Mouse (Mus musculus) hindbrain, embryonic 16.5 days (tissue): ENCODE data around the gene Dusp7. TPM values are rescaled to one million over a fixed set of nuclear protein-coding genes. Genes with fewer than 3 reads are reported as not detected.

ENCODE experiments used
- ATAC-seq: fragments of 200-750 bp; cut with Nextera tagmentation; 2 replicates; pipeline ENCODE4 v1.8.0; 2017; ENCODE audit warnings: moderate TSS enrichment, moderate library complexity
- H3K27ac ChIP-seq: fragments of 300-500 bp; sonication (generic); 2 replicates; pipeline ENCODE4 v1.5.1; 2014; ENCODE audit warnings: low read depth, mild to moderate bottlenecking, control low read depth, low read length, moderate library complexity
- H3K27me3 ChIP-seq: fragments of 300-500 bp; sonication (generic); replicated peaks from 2 replicates; pipeline ENCODE4 v1.6.1; 2014; ENCODE audit warnings: low read length; ENCODE audit not compliant: control insufficient read depth, insufficient read depth
- H3K36me3 ChIP-seq: fragments of 300-500 bp; sonication (generic); 2 replicates; pipeline ENCODE4 v1.6.1; 2014; ENCODE audit warnings: mild to moderate bottlenecking, low read length, moderate library complexity, mixed read lengths; ENCODE audit not compliant: control insufficient read depth, insufficient read depth
- H3K4me1 ChIP-seq: fragments of 300-500 bp; sonication (generic); 2 replicates; pipeline ENCODE4 v1.6.1; 2014; ENCODE audit warnings: low read depth, low read length; ENCODE audit not compliant: control insufficient read depth, insufficient read depth
- H3K4me2 ChIP-seq: fragments of 300-500 bp; sonication (generic); 2 replicates; pipeline ENCODE4 v1.6.1; 2014; ENCODE audit warnings: mild to moderate bottlenecking, low read length, control low read depth, moderate library complexity
- H3K4me3 ChIP-seq: fragments of 300-500 bp; sonication (generic); 2 replicates; pipeline ENCODE4 v1.5.1; 2014; ENCODE audit warnings: mild to moderate bottlenecking, low read length, control low read depth, moderate library complexity
- H3K9ac ChIP-seq: fragments of 300-500 bp; sonication (generic); 2 replicates; pipeline ENCODE4 v1.6.1; 2014; ENCODE audit warnings: low read depth, mild to moderate bottlenecking, control low read depth, low read length, moderate library complexity
- H3K9me3 ChIP-seq: fragments of 300-500 bp; sonication (generic); 2 replicates; pipeline ENCODE4 v1.6.1; 2014; ENCODE audit warnings: mild to moderate bottlenecking, low read length, moderate library complexity; ENCODE audit not compliant: control insufficient read depth
- WGBS: fragments of 180-500 bp; shearing (Covaris S2); extraction: QIAGEN DNeasy Blood & Tissue Kit; methylation state at CpG from one replicate; pipeline ENCODE4 v1.1.7; 2014; 5-methylcytosine and 5-hydroxymethylcytosine counted together
- polyA plus RNA-seq: library from polyadenylated mRNA; unstranded; fragments of >200 nt; fragmentation: Nextera tagmentation; extraction: Ambion mirVana; gene quantifications from 2 replicates; pipeline ENCODE4 v1.2.1, GENCODE M21; 2015

Gene Dusp7
- polyA plus RNA-seq, 1 experiment from 2014 or later: 13.1 TPM

DNA sequence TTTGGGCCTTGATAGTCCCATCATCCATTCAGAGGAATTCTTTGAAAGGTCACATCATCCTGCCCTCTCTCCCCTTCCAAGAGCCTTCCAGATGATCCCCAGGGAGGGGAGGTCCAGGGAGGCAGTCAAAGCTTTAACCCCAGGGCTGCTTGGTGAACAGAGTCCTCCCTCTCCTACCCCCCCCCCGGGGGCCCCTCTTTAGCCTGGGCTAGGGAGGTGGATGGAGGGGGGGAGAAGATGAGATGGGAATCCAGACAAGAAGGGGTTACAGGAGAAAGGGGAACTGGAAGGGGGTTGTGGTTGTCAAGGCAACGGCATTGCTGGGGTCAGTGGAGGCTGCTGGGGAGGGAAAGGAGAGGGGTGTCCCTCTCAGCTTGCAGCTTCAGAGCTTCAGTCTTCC, 52.2 kb downstream of the Dusp7 start:
- H3K9me3 ChIP-seq: no peaks in the 10 kb centered on the region
- no peak overlapping the region for H3K27ac ChIP-seq
- H3K27me3 ChIP-seq: no peaks in the 10 kb centered on the region
- peak overlapping the region; percentile 42 for H3K4me2 ChIP-seq
- ATAC-seq: no peak
- WGBS: 4% methylated on average over 2 of the region's 2 CpGs
- H3K9ac ChIP-seq: no peak overlapping the region
- H3K4me1 ChIP-seq: peaks cover 29% of the 10 kb centered on the region
- H3K4me3 ChIP-seq: no peak overlapping the region
- H3K36me3 ChIP-seq: no peaks in the 10 kb centered on the region

DNA sequence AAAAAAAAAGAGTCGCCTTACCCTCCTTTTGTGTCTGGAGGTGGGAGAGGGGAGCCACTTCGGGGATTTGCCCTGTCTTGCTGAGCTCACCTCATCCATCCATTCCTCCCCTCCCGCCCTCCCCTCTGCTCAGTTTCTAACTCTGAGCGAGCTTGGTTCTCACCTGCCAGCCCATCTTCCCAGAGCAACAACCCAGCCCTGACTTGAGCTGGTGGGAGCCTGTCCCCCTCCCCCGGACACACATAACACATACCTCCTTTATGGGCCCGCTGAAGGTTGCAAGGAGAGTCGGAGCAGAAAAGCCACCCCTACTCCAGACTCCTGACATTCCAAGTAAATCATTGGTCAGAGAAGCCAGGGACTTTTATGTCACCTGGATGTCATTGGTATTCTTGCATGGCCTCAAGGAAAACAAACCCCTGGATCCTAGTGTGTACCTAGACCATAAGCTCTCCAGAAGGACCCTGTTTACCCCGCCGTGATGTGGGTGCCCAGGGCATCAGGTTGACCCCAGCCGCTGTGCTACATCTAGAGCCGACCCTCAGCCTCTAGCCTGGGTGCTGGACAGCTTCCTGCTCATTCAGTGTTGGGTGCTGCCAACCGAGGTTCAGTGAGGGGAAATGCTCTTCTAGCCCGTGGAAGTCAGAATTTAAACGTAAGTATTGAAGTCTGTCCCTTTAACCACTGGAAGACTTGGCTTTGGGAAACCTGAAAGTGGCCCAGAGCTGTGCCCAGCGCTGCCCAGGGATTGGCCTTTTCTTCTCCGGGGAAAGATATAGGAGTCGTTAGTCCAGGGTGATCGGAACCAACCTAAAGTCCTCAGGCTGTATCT, 52.8 kb downstream of the Dusp7 start:
- Histone ChIP-seq H3K4me1 (peaks cover 29% of the 10 kb centered on the region), H3K4me2 (peak overlapping the region; percentile 42), H3K27ac (no peak overlapping the region), H3K27me3 (no peaks in the 10 kb centered on the region), H3K4me3 (no peak overlapping the region), H3K36me3 (no peaks in the 10 kb centered on the region), H3K9ac (no peak overlapping the region), H3K9me3 (no peaks in the 10 kb centered on the region)
- peak; percentile 22 for ATAC-seq
- WGBS: 6% methylated on average over 18 of the region's 18 CpGs

DNA sequence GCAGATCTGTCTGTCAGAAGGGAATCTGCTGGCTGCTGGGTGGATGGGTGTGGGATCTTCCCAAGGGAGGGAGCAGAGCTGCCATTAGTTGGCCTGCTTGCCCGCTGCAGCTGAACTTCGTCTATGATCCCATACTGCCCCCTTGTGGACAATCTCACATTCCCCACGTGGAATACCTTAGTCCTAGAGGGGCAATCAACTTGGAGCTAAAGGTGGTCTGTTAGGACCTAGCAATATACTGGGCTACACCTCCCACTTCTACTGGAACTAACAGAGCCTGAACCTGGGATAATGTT, 53.4 kb downstream of the Dusp7 start:
- peak overlapping the region; percentile 42 for H3K4me2 ChIP-seq
- ATAC-seq: peak; percentile 86
- no peak overlapping the region for H3K4me3 ChIP-seq
- 0% methylated on average over 3 of the region's 3 CpGs for WGBS
- H3K9ac ChIP-seq: no peak overlapping the region
- no peaks in the 10 kb centered on the region for H3K9me3 ChIP-seq
- no peaks in the 10 kb centered on the region for H3K36me3 ChIP-seq
- peaks cover 29% of the 10 kb centered on the region for H3K4me1 ChIP-seq
- H3K27ac ChIP-seq: no peak overlapping the region
- no peaks in the 10 kb centered on the region for H3K27me3 ChIP-seq

Other genes with a start within 250 kb of the Dusp7 start
- gene Glyctk, start 210.5 kb upstream of the Dusp7 start, polyA plus RNA-seq: 2.1 TPM in 2 replicates
- gene Wdr82, start 197.7 kb upstream of the Dusp7 start, polyA plus RNA-seq: 26.7 and 30.6 TPM in 2 replicates
- 20.9 TPM in 2 replicates for gene Ppm1m, start 168.9 kb upstream of the Dusp7 start, polyA plus RNA-seq
- gene Twf2, start 165.5 kb upstream of the Dusp7 start, polyA plus RNA-seq: 49.9 and 50.3 TPM in 2 replicates
- gene Tlr9, start 146.0 kb upstream of the Dusp7 start, polyA plus RNA-seq: 0.04 and 0.09 TPM in 2 replicates
- 105 and 112 TPM in 2 replicates for gene Alas1, start 120.0 kb upstream of the Dusp7 start, polyA plus RNA-seq
- gene Poc1a, start 87.6 kb upstream of the Dusp7 start, polyA plus RNA-seq: 8.9 and 9.7 TPM in 2 replicates
- 603 and 620 TPM in 2 replicates for gene Rpl29, start 60.8 kb downstream of the Dusp7 start, polyA plus RNA-seq
- gene Acy1, start 69.7 kb downstream of the Dusp7 start, polyA plus RNA-seq: 26.2 and 26.6 TPM in 2 replicates
- gene Abhd14b, start 78.8 kb downstream of the Dusp7 start, polyA plus RNA-seq: 12.1 and 13.2 TPM in 2 replicates
- 83.8 and 87.8 TPM in 2 replicates for gene Abhd14a, start 79.0 kb downstream of the Dusp7 start, polyA plus RNA-seq
- 228 and 235 TPM in 2 replicates for gene Pcbp4, start 84.7 kb downstream of the Dusp7 start, polyA plus RNA-seq
- gene Gpr62, start 97.3 kb downstream of the Dusp7 start, polyA plus RNA-seq: 1.3 and 1.4 TPM in 2 replicates
- gene Rrp9, start 107.3 kb downstream of the Dusp7 start, polyA plus RNA-seq: 43.1 and 43.9 TPM in 2 replicates
- gene Parp3, start 108.3 kb downstream of the Dusp7 start, polyA plus RNA-seq: 1.3 TPM in 2 replicates
- gene Iqcf1, start 131.3 kb downstream of the Dusp7 start, polyA plus RNA-seq: not detected in 2 replicates
- gene Iqcf5, start 145.9 kb downstream of the Dusp7 start, polyA plus RNA-seq: not detected in 2 replicates
- not detected in 2 replicates for gene Iqcf3, start 193.0 kb downstream of the Dusp7 start, polyA plus RNA-seq
- not detected in 2 replicates for gene Iqcf4, start 202.4 kb downstream of the Dusp7 start, polyA plus RNA-seq